Mouse (Mus musculus) gastrocnemius, postnatal 14 days (tissue): ENCODE data around the gene Atn1. TPM values are rescaled to one million over a fixed set of nuclear protein-coding genes. Genes with fewer than 3 reads are reported as not detected.

Source experiments
- DNase-seq: peaks from one replicate; pipeline ENCODE4 v3.0.0; 2021; ENCODE audit warnings: mixed read lengths
- intact Hi-C: fragments of 180-260 bp; cut with DNase I; formaldehyde crosslinking; loops from one replicate; pipeline ENCODE4 v1.15.1; 2025; ENCODE audit warnings: low total_unique reads
- total RNA-seq, 2 experiments: library from RNA; stranded (reverse); gene quantifications; 2 replicates each; pipeline ENCODE4 v1.2.3; 2021

Atn1 gene
- total RNA-seq, 2 experiments from 2014 or later = 30.8 to 35.8 TPM

DNA sequence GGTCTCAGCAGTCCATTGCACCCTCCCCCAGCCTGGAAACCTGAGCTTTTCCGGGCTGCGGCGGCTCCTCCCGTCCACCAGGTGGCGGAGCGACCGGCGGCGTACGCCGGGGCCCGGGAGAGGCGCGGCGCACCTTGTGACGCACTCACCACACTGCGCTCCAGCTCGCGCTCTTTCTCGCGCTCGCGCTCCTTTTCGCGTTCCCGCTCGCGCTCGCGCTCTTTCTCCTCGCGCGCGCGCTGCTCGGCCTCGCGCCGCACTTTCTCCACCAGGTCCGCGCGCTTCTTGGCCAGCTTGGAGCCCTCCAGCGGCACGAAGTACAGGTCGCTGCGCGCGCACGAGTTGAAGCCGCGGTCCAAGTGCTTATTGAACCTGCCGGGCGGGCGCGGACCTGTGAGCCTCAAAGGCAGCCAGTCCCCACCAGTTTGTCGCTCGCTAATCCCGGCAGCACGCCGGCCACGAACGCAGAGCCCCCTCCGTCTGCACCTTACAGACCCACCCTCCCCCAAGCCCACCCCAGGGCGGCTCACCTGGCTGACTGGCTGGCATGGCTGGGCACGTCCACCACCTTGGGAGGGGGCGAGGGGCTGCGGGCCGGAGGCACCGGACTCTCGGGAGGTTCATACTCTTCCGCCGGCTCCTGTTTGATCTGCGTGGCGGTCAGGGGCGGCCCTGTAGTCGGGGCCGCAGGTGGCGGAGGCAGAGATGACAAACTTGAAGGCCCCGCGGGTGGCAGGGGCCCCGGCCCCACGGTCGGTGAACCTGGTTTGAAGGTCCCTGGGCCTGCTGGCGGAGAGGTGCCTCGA is 10.6 kb downstream of the Atn1 start:
- intact Hi-C loops = loop anchor here (5.0 kb wide), 1 partner anchor 33 kb away; the partner anchor contains the start of genes Emg1 and Phb2

DNA sequence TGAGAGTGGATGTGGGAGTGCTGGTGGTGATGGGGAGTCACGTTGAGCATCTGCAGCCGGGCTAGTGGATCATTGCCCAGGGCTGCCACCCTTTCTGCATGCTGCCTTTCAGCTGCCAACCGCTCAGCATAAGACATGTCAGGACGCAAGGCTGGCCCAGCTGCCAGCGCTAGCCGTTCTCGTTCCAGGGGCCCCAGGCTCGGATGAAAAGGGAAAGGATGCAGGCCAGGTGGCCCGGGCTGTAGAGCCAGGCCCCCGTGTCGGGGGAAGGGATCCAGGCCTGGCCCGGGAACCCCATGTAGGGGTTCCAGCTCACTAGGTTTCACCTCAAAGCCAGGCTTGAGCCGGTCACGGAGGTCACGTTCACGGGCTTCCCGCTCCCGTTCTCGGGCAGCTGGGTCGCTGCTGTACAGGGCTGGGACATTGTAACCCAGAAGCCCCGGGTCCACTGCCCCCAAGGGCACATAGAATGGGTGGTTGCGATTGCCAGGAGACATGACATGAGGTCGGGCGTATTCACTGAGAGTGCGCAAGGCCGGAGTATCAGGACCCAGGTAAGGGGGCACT is 11.5 kb downstream of the Atn1 start:
- intact Hi-C loops = loop anchor here (5.0 kb wide), 1 partner anchor 33 kb away; the partner anchor contains the start of genes Emg1 and Phb2
- DNase-seq = peak; percentile 18

More for the DNA sequence above, 10.6 kb downstream of the Atn1 start:
- DNase-seq = peak; percentile 94

DNA sequence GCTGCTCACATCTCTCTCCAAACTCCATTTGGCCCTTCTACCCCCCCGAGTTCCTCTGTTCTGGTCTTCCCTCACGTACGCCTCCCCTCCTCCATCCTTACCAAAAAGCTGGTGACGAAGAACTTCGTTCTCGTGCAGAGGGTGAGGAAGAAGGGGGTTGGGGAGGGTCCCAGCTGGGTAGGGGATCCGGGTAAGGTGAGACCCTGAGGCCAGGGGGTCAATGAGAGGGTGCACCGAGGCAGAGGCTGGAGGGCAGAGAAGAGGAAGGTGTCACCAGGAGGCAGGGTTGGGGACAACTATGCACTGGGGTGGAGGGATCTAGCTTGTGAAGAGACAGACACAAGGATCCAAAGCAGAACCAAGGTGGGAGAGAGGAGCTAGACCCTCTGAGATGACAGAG is 12.7 kb downstream of the Atn1 start:
- intact Hi-C loops = no loop called here
- no peak for DNase-seq

DNA sequence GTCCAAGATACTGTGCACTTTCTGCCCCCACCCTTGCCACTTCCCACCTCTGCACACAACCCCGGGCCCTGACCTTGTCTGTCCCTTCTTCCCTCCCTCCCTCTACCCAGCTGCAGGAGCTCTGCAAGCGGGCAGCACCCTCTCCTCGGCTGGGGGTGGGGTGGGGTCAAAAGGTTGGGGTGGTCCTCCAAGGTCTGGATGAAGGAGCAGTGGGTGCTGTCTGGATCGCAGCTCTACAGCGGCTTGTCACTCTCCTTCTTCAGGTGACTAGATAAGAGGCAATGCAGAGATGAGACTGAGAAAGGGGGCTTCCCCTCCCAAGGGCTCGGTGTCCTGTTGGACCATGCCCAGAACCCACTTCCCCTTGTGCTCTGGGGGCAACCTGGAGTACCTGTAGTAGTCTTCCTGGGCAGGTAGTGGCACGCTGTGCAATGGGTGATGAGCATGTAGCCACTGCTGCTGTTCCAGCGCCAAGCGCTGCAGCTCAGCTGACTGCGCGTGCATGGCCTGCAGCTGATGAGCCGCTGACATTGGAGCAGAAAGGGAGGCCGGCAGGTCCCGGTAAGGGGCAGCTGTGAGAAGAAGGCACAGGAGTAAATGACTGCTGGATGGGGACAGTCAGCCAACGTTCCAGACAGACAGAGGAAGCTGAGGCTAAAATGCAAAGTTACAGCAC is 13.3 kb downstream of the Atn1 start:
- DNase-seq = no peak
- intact Hi-C loops = no loop called here

DNA sequence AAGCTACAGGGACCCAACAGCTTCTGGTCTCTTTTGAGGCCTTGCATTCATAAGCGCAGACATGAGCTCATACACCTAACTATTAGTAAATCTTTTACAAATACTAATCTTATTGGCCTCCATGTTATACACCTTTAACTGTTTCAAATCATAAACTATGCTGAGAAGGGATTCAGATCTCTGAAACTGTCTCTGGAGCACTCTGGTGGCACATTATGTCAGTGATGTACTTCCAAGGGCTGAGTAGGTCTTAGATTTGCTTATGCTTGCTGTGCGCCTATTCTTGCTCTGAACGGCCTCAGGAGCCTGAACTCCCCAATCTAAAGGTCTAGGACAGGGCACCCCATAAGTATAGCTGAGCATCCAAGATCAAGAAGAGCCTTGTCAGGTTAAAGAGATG is 14.5 kb downstream of the Atn1 start:
- no peak for DNase-seq
- intact Hi-C loops = no loop called here

DNA sequence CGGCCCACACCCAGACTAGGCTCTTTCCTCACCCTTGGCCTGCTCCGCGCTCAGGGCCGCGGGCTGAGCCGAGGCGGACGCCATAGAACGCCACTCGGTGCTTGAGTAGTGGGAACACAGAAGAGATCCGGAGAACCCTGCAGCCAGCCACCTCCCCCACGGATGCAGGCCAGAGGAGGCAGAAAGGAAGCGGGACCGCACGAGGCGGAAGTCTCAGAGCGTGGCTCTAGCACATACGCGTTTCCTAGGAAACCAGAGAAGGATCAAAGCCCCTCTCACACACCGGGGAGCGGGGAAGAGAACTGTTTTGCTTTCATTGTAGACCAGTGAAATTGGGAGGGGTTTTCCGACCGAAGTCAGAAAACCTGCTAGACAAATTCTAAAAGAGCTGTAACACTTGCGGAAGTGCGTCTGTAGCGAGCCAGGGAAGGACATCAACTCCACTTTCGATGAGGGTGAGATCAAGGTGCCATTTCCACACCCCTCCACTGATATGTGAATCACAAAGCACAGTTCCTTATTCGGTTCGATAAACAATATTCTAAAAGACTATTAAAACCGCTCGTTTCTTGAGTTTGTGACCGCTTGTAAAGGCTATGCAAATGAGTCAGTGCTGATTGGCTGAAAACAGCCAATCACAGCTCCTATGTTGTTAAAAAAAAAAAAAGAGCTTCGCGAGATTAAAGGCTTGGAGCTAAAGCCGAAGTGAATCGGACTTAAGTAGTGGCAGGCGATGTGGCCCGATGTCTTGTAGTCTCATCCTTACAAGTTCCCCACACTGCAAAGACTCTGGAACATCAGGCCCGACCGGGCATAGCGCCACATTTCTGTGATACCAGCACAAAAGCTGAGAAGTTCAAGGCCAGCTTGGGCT is 15.2 kb downstream of the Atn1 start, which contains the start of gene Grcc10:
Grcc10 (minus strand) TSS at position 487 of the 874 bp plus-strand sequence.
- intact Hi-C loops = no loop called here
- DNase-seq = peak; percentile 89

DNA sequence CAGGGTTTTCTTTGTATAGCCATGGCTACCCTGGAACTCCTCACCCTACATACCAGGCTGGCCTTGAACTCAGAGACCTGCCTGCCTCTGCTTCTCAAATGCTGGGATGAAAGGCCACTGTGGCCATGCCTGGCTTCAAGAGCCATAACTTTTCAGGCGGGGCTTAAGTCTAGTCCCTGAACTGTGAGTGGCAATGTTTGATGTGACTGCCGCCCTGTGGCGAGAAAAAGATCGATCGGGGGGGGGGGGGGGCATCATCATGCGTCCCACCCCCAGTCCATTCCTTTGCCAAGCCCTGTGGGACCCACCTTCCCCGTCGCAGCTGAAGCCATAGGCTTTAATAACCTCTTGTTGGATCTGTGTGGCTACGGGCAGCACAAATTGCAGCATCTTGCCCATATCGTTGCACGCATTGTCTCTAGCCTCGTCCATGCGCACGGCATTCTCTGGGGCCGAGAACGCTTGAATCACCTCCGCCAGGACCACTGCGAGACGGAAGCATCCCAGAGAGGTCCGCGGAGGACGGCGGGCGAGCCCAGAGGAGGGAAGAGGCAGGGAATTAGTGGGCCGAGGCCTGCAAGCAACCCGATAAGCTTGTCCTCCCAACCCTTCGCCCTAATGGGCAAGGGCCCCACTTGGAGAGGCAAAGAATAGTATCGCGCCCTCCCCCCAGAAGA is 16.0 kb downstream of the Atn1 start:
- intact Hi-C loops = no loop called here
- DNase-seq = peak; percentile 49

DNA sequence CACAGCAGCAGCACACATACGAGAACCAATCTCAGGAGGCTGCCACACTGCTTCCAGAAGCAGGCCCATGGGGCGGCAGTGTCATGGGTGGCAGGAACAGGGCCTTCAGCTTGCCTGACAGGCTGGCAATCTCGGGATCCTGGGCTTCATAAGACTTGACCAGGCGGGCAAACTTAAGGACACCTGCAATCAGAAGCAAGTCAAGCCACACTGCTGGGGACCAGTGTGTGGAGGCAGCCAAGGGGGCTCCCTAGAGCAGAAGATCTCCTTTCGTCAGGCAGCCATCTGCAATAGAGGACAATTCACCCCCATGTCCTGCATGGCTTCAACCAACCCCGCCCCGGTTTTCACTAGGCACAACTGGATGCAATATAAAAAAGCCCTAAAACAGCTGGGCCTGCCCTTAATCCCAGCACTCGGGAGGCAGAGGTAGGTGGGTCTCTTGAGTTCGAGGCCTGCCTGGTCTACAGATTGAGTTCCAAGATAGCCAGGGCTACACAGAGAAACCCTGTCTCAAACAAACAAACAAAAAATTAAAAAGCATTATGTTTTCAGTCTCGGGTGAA is 17.0 kb downstream of the Atn1 start:
- DNase-seq = no peak
- intact Hi-C loops = no loop called here

DNA sequence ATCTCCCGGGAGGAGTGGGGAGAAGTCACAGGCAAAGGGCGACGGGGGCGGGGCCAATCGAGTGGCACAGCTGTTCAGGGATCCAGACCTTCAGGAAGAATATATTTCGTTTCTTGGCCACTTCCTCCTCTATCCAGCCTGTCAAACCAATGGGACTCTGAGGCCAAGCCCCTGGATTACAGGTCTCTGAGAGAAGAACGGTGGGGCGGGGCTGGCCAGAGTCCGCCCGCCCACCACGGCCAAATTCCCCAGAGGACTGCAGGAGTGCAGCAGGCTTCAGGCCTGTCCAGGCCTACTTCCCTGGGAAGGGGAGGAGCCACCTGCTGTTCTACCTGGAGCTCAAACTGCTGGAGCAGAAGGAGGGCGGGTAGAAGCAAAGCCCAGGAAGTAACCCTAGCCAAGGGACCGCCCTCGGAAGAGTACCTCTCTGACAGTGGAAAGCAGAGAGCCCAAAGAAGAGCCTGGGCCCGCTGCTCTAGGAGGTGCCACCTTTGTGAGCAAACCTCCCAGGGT is 17.8 kb downstream of the Atn1 start, which contains the start of gene Ptpn6:
Ptpn6 (minus strand) TSS at position 204 of the 513 bp plus-strand sequence.
- intact Hi-C loops = no loop called here
- peak; percentile 30 for DNase-seq

DNA sequence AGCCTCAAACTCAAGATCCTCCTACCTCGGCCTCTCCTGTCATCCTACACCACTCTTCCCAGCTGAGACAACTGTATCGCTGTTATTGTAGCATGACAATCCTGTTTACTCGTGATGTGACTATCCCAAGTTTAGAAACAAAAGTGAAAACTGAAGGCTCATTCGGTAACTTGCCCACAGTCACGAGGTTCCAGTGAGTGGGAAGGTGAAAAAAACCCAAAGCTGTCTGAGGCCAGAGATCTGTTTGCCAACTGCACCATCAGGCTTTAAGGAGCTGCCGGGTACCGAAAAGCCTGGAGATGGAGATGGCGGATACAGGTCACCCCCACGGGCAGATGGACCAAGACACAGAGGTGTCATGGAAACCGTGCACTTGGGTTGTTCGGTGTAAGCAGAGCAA is 19.3 kb downstream of the Atn1 start:
- DNase-seq = no peak
- intact Hi-C loops = no loop called here

DNA sequence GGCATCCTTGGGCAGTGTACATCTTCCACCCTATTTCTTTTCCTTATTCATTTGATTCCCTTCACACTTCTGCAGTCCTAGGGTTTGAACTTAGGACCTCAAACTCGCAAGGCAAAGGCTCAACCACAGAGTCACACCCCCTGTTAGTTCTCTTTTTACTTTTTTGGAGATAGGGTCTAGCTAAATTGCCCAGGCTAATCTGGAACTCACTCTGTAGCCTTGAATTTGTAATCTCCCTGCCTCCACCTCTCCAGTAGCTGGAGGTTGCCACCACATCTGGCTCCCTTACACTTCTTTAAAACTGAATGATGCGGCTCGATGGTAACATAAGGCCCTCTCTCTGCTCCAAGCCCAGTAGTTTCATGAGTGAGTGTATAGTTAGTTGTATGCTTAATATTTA is 21.9 kb downstream of the Atn1 start:
- no peak for DNase-seq
- intact Hi-C loops = no loop called here

DNA sequence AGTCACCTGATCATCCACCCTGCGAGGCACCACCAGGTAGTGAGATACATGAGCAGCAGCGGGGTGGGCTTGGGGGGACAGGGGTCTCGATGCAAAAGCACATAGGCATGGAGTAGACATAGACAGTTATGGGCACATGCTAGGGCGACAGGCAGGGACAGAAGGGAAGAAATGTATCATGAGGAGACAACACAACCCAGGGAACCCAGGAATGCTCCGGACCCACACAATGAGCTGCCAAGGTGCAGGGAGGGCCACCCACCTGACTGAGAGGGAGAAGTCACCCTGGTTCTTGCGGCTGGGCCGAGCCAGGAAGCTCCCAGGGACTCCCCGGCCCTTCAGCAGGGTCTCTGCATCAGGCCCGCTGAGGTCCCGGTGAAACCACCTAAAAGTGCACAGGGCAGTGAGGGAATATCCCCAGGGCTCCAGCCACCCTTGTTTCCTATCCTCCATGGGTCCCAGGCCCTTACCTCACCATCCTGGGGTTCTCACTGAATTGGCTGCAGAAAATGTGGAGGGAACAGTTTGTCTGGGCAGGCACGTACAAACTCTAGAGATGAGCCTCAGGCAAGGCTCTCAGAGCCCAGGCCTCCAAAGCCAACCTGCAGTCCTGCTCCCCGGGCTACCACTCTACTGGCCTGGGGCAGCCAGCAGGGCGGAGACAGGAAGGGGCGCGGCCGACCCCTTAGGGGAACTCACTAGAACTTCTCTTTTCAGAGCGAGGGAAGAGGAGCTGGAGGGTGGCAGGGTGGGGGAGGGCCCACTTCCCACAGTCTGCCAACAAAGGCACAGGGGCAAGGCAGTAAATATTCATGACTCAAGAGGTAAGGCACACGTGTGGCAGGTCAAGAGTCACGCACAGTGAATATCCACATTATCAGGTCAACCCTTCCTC is 23.6 kb downstream of the Atn1 start:
- DNase-seq = peak; percentile 49
- intact Hi-C loops = no loop called here

DNA sequence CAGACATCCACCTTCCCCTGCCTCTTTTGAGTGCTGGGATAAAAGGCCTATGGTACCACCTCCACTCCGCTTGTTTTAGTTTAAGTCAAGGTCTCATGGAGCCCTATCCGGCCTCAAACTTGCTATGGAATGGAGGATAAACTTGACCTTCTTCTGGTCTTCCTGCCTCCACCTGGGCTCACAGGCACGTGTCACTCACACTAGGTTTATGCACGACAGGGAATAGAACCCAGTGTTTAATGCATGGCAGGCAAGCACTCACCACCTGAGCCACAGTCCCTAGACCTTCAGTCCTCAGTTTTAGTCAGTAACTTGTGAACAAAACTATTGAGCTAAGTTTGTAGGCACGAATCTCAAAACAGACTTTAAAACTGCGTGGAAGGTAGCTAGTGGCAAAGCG is 25.3 kb downstream of the Atn1 start:
- intact Hi-C loops = no loop called here
- DNase-seq = no peak

DNA sequence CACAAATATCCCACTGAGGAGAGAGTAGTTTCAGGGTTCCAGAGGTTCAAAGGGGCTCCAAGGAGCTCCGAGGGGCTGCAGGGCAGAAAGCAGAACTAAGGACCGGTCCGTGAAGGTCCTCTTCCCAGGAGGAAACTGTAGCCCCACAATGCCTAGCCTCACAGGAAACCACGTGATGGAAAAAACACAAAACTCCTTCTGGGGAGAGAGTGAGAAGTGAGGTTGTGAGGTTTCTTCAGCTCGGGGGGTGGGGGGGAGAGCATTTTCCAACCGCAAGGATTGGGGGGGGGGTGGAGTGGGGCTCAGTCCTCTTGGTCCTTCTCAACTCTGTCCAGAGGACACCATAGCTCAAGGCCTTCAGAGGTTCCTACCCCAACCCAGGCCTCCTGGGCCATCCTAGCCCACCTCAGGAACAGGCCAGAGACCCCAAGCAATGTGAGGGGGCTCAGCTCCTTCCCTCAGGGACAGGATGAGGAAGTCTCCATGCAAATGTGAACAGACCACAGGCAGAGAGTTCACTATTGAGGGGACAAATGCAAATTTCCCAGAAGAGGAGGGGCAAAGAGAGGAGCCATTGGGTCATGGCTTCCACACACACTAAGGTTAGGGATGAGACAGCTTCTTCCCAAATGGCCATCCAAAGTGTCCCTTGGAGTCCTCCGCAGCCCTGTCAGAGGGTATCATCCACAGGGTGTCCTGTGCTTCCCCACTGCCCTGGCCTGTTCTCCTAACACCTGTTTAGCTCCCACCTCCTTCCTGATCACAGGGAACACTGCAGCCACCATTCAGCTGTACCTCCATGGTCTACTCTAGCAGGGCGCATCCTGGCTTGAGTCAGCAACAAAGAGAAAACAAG is 26.2 kb downstream of the Atn1 start:
- intact Hi-C loops = no loop called here
- DNase-seq = no peak

DNA sequence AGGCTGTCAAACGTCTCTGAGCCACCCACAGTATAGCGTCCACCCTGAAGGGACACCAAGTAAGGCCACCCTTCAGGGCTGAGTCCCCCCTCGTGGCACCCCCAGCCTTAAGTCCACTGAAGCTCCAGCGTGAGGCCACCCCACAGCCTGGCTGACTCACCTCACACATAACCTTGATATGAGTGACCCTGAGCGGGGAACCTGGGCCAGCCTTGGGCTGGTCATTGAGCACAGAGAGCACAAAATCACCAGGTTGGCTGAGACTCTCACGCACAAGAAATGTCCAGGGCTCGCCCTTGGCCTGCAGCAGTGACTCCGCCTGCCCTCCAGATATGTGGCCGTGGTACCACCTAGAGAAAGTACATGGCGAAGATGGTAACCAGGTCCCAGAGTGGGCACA is 27.7 kb downstream of the Atn1 start:
- intact Hi-C loops = no loop called here
- no peak for DNase-seq

DNA sequence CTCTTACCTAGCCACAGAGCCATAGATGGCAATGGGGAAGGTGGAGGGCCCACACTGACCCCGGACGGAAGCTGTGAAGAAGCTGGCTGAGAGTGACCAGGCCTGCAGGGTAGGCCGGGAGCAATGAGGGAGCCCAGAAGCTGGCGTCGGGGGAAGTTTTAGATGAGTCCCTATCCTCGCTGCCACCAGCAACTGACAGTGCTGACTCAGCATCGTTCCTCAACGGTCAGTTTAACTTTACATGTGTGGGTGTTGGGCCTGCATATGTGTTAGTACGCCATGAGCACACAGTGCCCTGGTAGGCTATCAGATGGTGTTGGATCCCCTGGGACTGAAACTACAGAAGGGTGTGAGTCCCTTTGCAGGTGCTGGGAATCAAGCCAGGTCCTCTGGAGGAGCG is 31.9 kb downstream of the Atn1 start:
- intact Hi-C loops = no loop called here
- no peak for DNase-seq

DNA sequence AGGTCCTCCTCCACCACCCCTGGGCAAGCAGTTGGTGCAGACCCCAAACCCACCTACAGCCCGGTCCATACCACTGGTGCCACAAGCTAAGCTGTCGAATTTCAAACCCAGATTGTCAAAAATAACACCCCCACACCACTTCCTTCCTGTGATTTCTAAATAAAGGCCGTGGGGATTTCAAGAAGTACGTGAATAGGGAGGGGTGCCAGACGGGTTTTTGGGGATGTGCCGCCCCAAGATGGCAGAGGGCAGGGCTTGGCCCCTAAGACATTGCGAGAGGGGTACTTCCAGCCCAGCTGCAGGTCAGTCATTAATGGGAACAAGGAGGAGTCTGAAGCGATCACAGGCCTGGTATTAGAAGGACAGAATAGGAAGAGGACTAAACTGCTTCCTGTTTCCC is 32.8 kb downstream of the Atn1 start:
- DNase-seq = no peak
- intact Hi-C loops = no loop called here
